Mouse (Mus musculus) heart, postnatal 0 days (tissue): ENCODE measurements around the gene Ythdc1. TPM values are rescaled to one million over a fixed set of nuclear protein-coding genes. Genes with fewer than 3 reads are reported as not detected.
A peak's percentile ranks its signal among the peaks of the same experiment; 100 is the strongest.
"Not testable (repeated sequence)": the region's sequence is repeated elsewhere in the genome, so short reads cannot be mapped to it uniquely, and the experiment has no call there.

Experiments
- ATAC-seq: fragments of 200-750 bp; cut with Nextera tagmentation; 2 replicates; pipeline ENCODE4 v1.8.0; 2017; ENCODE audit warnings: low read depth, moderate number of reproducible peaks, moderate library complexity; ENCODE audit not compliant: insufficient read depth
- DNase-seq: peaks from one replicate; pipeline ENCODE4 v3.0.0-alpha.2; 2016; ENCODE audit warnings: low spot score
- H3K27ac ChIP-seq: fragments of 300-500 bp; sonication (generic); 2 replicates; pipeline ENCODE4 v1.5.1; 2014; ENCODE audit warnings: low read depth, mild to moderate bottlenecking
- H3K27me3 ChIP-seq: fragments of 300-500 bp; sonication (generic); 2 replicates; pipeline ENCODE4 v1.6.1; 2014; ENCODE audit warnings: low read length, mixed read lengths; ENCODE audit not compliant: control insufficient read depth, insufficient read depth
- H3K36me3 ChIP-seq: fragments of 300-500 bp; sonication (generic); replicated peaks from 2 replicates; pipeline ENCODE4 v1.6.1; 2014; ENCODE audit warnings: low read length, mixed read lengths; ENCODE audit not compliant: control insufficient read depth, insufficient read depth
- H3K4me1 ChIP-seq: fragments of 300-500 bp; sonication (generic); 2 replicates; pipeline ENCODE4 v1.6.1; 2014; ENCODE audit warnings: antibody characterized with exemption; ENCODE audit not compliant: control insufficient read depth, insufficient read depth
- H3K4me2 ChIP-seq: fragments of 300-500 bp; sonication (generic); 2 replicates; pipeline ENCODE4 v1.6.1; 2014; ENCODE audit warnings: low read depth, mild to moderate bottlenecking, low read length, moderate library complexity
- H3K4me3 ChIP-seq: fragments of 300-500 bp; sonication (generic); 2 replicates; pipeline ENCODE4 v1.5.1; 2014; ENCODE audit warnings: low read depth, low read length
- H3K9ac ChIP-seq: fragments of 300-500 bp; sonication (generic); replicated peaks from 2 replicates; pipeline ENCODE4 v1.6.1; 2014; ENCODE audit warnings: low read depth, low read length, mixed read lengths
- H3K9me3 ChIP-seq: fragments of 300-500 bp; sonication (generic); replicated peaks from 2 replicates; pipeline ENCODE4 v1.6.1; 2016; ENCODE audit warnings: low read length; ENCODE audit not compliant: control insufficient read depth
- CTCF ChIP-seq: IDR thresholded peaks from 2 replicates; pipeline ENCODE4 v1.5.1; 2016; ENCODE audit warnings: antibody characterized with exemption, control low read depth, low read depth
- EP300 ChIP-seq: IDR thresholded peaks from 2 replicates; pipeline ENCODE4 v1.6.1; 2016; ENCODE audit warnings: antibody characterized with exemption, low read depth
- WGBS: fragments of 180-500 bp; shearing (Covaris S2); extraction: QIAGEN DNeasy Blood & Tissue Kit; methylation state at CpG from one replicate; pipeline ENCODE4 v1.1.7; 2014; 5-methylcytosine and 5-hydroxymethylcytosine counted together
- polyA plus RNA-seq: library from polyadenylated mRNA; unstranded; fragments of >200 nt; fragmentation: Nextera tagmentation; extraction: Ambion mirVana; gene quantifications from 2 replicates; pipeline ENCODE4 v1.2.1, GENCODE M21; 2015
- total RNA-seq: library from RNA; depleted of rRNA; stranded (reverse); fragments of >200 nt; gene quantifications from 2 replicates; pipeline ENCODE4 v1.2.3, GENCODE M21; 2014; ENCODE audit warnings: low replicate concordance; rRNA removed

The Ythdc1 gene
- total and polyA plus RNA-seq, 2 experiments from 2014 or later, result 16.9 to 20.0 TPM

DNA sequence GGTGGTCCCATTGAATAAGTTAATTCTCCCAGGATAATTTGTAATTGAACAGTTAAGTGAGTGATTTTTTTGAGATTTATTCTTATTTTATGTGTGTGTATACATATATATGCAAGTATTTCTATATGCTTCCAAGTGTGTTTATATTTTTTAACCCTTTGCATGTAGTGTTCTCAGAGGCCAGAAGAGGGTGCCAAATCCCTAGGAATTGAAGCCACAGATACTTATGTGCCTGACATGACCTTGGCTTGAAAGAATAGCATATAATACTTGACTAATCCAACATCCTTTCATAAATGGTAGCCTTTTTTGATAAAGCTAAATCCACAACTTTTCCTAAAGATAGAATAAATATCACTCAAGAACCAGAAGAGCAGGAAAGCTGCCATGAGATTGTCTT is 46.1 kb downstream of the Ythdc1 start:
- ATAC-seq (no peak), DNase-seq (peak; percentile 27)
- peak; percentile 70 for TF ChIP-seq CTCF
- TF ChIP-seq EP300, result no peak
- Histone ChIP-seq H3K36me3 (no peaks in the 10 kb centered on the region), H3K4me1 (no peaks in the 10 kb centered on the region), H3K9me3 (no peaks in the 10 kb centered on the region), H3K27me3 (no peaks in the 10 kb centered on the region), H3K9ac (no peak overlapping the region), H3K27ac (no peak overlapping the region), H3K4me3 (no peak overlapping the region), H3K4me2 (no peak overlapping the region)

DNA sequence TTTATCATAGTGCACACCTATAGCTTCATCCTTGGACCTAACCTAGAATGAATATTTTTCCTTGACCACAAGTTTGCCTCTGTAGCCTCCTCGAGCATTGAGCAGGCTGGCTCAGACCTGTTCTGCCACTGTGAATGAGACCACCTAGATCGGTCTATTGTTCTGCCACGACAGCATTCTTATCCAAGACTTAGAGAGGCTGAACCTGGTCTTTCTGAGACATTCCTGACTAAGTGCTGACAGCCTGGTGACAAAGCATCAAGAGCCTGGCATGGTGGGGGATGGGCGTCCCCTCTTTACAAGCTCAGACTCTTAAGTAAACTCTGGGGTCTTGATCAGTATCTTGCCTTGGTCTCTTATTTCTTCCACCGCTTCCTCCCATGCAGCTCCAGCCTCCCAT is 47.6 kb downstream of the Ythdc1 start:
- 27% methylated on average over 5 of the region's 5 CpGs for WGBS
- H3K9me3 ChIP-seq, result no peaks in the 10 kb centered on the region
- H3K27ac ChIP-seq, result no peak overlapping the region
- no peak overlapping the region for H3K4me3 ChIP-seq
- no peaks in the 10 kb centered on the region for H3K4me1 ChIP-seq
- ATAC-seq (no peak), DNase-seq (no peak)
- no peak overlapping the region for H3K4me2 ChIP-seq
- H3K27me3 ChIP-seq, result no peaks in the 10 kb centered on the region
- TF ChIP-seq CTCF (no peak), EP300 (no peak)
- no peaks in the 10 kb centered on the region for H3K36me3 ChIP-seq
- no peak overlapping the region for H3K9ac ChIP-seq

DNA sequence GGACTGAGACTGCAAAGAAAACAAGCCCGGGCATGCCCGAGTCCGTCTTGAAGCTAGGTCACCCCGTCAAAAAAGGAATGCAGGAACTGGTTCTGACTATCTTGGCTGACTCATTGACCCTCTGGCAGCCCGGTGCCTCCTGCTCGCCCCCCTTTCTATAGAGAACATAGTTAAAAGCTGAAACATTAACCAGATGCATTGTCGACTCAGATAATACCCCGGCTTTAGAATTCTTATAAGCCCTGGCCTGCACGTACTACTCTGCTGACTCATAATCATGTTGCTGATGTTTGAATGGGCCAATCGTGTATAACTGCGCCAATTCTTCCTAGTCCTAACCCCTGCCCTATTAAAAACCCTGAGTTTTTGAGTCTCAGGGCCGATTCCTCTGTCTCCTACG is 52.5 kb downstream of the Ythdc1 start:
- 14% methylated on average over 13 of the region's 13 CpGs for WGBS
- not testable (repeated sequence) for H3K9me3 ChIP-seq, H3K4me1 ChIP-seq, H3K9ac ChIP-seq, H3K27me3 ChIP-seq, H3K36me3 ChIP-seq, H3K4me3 ChIP-seq
- H3K4me2 ChIP-seq, result peak overlapping the region; percentile 34; the same call in 1 of the 2 replicates
- DNase-seq (peak; percentile 27), ATAC-seq (peak; percentile 64)
- 0 out of 2 replicates have a peak, but pooled peaks have one; percentile 23 for TF ChIP-seq EP300
- peak overlapping the region; percentile 73 for H3K27ac ChIP-seq

DNA sequence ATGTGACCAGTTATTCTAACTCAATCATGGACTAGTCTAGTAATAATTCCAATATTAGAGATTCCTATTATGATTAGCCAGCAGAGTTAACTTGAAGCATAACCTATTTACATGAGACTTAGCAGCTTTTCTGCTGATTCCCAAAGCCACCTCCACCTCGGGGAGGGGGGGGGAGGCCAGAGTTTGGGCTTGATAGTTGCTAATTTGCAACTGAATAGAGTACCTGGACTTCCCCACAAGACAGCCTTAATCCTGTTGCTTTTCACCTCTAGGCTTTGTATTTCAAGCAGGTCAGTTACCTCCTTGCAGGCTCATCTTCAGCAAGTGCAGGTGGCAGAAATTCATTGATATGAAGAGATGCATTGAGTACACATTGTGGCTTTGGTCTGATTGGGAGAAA is 53.7 kb downstream of the Ythdc1 start:
- 41% methylated on average over 1 of the region's 1 CpGs for WGBS
- no peaks in the 10 kb centered on the region for H3K4me1 ChIP-seq
- no peaks in the 10 kb centered on the region for H3K36me3 ChIP-seq
- H3K9me3 ChIP-seq, result no peaks in the 10 kb centered on the region
- H3K9ac ChIP-seq, result no peak overlapping the region
- no peak for ATAC-seq
- no peaks in the 10 kb centered on the region for H3K27me3 ChIP-seq
- DNase-seq, result no peak
- H3K27ac ChIP-seq, result no peak overlapping the region
- TF ChIP-seq CTCF (no peak), EP300 (no peak)
- H3K4me3 ChIP-seq, result no peak overlapping the region
- H3K4me2 ChIP-seq, result no peak overlapping the region

DNA sequence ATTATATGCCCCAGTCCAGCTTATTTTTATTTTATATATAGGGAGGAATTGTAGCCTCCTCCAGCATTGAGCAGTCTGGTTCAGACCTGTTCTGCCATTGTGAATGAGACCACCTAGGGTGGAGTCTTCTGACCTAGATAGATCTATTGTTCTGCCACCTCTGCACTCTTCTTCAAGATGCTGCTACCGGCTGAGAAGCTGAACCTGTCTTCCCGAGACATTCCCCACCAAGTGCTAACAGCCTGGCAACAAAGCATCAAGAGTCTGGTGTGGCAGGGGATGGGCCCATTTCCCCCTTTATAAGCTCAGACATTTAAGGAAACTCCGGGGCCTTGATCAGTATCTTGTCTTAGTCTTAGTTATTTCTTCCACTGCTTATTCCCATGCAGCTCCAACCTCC is 54.3 kb downstream of the Ythdc1 start:
- TF ChIP-seq EP300 (no peak), CTCF (no peak)
- Histone ChIP-seq H3K27me3 (no peaks in the 10 kb centered on the region), H3K9me3 (no peaks in the 10 kb centered on the region), H3K36me3 (no peaks in the 10 kb centered on the region), H3K9ac (no peak overlapping the region), H3K4me2 (no peak overlapping the region), H3K4me3 (no peak overlapping the region), H3K27ac (no peak overlapping the region), H3K4me1 (no peaks in the 10 kb centered on the region)
- DNase-seq (no peak), ATAC-seq (no peak)
- 66% methylated on average over 3 of the region's 3 CpGs for WGBS

DNA sequence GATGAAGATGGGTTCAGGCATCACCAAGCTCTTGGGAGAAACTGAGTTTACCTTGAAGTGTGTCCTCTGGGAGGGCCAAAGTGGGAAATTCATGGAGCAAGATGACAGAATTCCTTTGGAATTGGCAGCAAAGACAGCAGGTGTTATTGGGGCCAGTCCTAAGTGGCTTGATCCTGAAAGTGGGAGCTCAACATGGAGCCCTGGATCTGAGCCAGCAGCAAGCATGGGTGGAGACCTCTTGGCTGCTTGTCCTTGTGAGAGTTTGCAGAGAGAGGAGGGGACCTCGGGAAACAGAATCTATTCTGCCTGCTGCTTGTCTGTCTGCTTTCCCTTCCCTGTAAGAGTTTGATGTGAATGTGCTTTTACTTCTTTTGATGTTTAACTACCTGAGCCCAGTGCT is 67.9 kb downstream of the Ythdc1 start:
- TF ChIP-seq EP300 (no peak), CTCF (no peak)
- H3K27me3 ChIP-seq, result no peaks in the 10 kb centered on the region
- H3K36me3 ChIP-seq, result no peaks in the 10 kb centered on the region
- no peaks in the 10 kb centered on the region for H3K9me3 ChIP-seq
- H3K27ac ChIP-seq, result no peak overlapping the region
- H3K4me1 ChIP-seq, result no peaks in the 10 kb centered on the region
- H3K4me3 ChIP-seq, result no peak overlapping the region
- no peak overlapping the region for H3K4me2 ChIP-seq
- DNase-seq (no peak), ATAC-seq (no peak)
- WGBS, result 21% methylated on average over 1 of the region's 1 CpGs
- H3K9ac ChIP-seq, result no peak overlapping the region

Other genes with a start within 250 kb of the Ythdc1 start
- gene Tmprss11f, start 171.8 kb upstream of the Ythdc1 start, total RNA-seq, result not detected in 2 replicates
- gene Tmprss11f, start 171.8 kb upstream of the Ythdc1 start, polyA plus RNA-seq, result not detected in 2 replicates
- gene Tmprss11b, start 127.9 kb upstream of the Ythdc1 start, total RNA-seq, result not detected in 2 replicates
- not detected in 2 replicates for gene Tmprss11b, start 127.9 kb upstream of the Ythdc1 start, polyA plus RNA-seq
- gene Tmprss11e, start 58.4 kb upstream of the Ythdc1 start, total RNA-seq, result 0.08 TPM in 1 of 2 replicates, not detected in the other
- not detected in 2 replicates for gene Tmprss11e, start 58.4 kb upstream of the Ythdc1 start, polyA plus RNA-seq
- gene Ugt2b34, start 102.7 kb downstream of the Ythdc1 start, total RNA-seq, result 0.23 TPM in 1 of 2 replicates, not detected in the other
- not detected in 2 replicates for gene Ugt2b34, start 102.7 kb downstream of the Ythdc1 start, polyA plus RNA-seq
- gene Ugt2b1, start 122.3 kb downstream of the Ythdc1 start, total RNA-seq, result not detected in 2 replicates
- not detected in 2 replicates for gene Ugt2b1, start 122.3 kb downstream of the Ythdc1 start, polyA plus RNA-seq
- not detected in 2 replicates for gene Ugt2b35, start 196.6 kb downstream of the Ythdc1 start, total RNA-seq
- gene Ugt2b35, start 196.6 kb downstream of the Ythdc1 start, polyA plus RNA-seq, result not detected in 2 replicates